Mouse (Mus musculus) MEL (cell line): ENCODE data around the gene Lrrc17.

ENCODE experiments used
- BHLHE40 ChIP-seq: IDR thresholded peaks from 2 replicates; pipeline ENCODE4 v1.6.1; 2012; ENCODE audit warnings: low read depth, mild to moderate bottlenecking, inconsistent platforms, low read length, improper control_type of control experiment, borderline replicate concordance
- CTCF ChIP-seq, 3 experiments: IDR thresholded peaks in 2 of 3; conservative IDR thresholded peaks in 1 of 3; 2 replicates each; pipeline ENCODE4 v1.5.1; 2011 to 2012; ENCODE audit warnings: low read length in 3 of 3, low read depth in 2 of 3, mild to moderate bottlenecking in 2 of 3, improper control_type of control experiment in 1 of 3, inconsistent platforms in 1 of 3, mixed read lengths in 1 of 3, moderate library complexity in 1 of 3; ENCODE audit not compliant: control insufficient read depth in 1 of 3, insufficient read depth in 1 of 3, poor library complexity in 1 of 3, severe bottlenecking in 1 of 3
- E2F4 ChIP-seq: IDR thresholded peaks from 2 replicates; pipeline ENCODE4 v1.6.1; 2011; ENCODE audit warnings: low read depth, low read length, improper control_type of control experiment, borderline replicate concordance
- ELF1 ChIP-seq: IDR thresholded peaks from 2 replicates; pipeline ENCODE4 v1.6.1; 2014; ENCODE audit warnings: low read depth, mild to moderate bottlenecking, inconsistent platforms, low read length, improper control_type of control experiment, moderate library complexity
- JUND ChIP-seq: IDR thresholded peaks from 2 replicates; pipeline ENCODE4 v1.6.1; 2011; ENCODE audit warnings: low read depth, mild to moderate bottlenecking, improper control_type of control experiment, low read length
- NRF1 ChIP-seq: IDR thresholded peaks from 2 replicates; pipeline ENCODE4 v1.6.1; 2014; ENCODE audit warnings: low read depth, mild to moderate bottlenecking, inconsistent platforms, low read length, improper control_type of control experiment, moderate library complexity; ENCODE audit not compliant: poor library complexity, insufficient read depth, severe bottlenecking
- POLR2A ChIP-seq, 2 experiments: IDR thresholded peaks; 2 replicates each; pipeline ENCODE4 v1.6.1; 2011 to 2012; ENCODE audit warnings: low read length in 2 of 2, mild to moderate bottlenecking in 2 of 2, control low read depth in 1 of 2, improper control_type of control experiment in 1 of 2, low read depth in 1 of 2, moderate library complexity in 1 of 2; ENCODE audit not compliant: control insufficient read depth in 1 of 2, insufficient read depth in 1 of 2, poor library complexity in 1 of 2
- USF1 ChIP-seq: IDR thresholded peaks from 2 replicates; pipeline ENCODE4 v1.6.1; 2014; ENCODE audit warnings: low read depth, mild to moderate bottlenecking, inconsistent platforms, low read length, improper control_type of control experiment, moderate library complexity
- ZMIZ1 ChIP-seq: IDR thresholded peaks from 2 replicates; pipeline ENCODE4 v1.6.1; 2012; ENCODE audit warnings: low read depth, mild to moderate bottlenecking, inconsistent platforms, low read length, improper control_type of control experiment, moderate library complexity

- no peak for TF ChIP-seq JUND
- TF ChIP-seq ZMIZ1 = no peak
- no peak for TF ChIP-seq CTCF (IDR thresholded peaks at IDR 0.05 in 2 of 3, conservative IDR thresholded peaks at IDR 0.05 in 1 of 3; ENCODE audit: control insufficient read depth in 1 of 3, insufficient read depth in 1 of 3, low read depth in 2 of 3, low read length in 3 of 3, poor library complexity in 1 of 3, severe bottlenecking in 1 of 3)
- TF ChIP-seq BHLHE40 = no peak
- TF ChIP-seq ELF1 = no peak
- no peak for TF ChIP-seq POLR2A (IDR thresholded peaks at IDR 0.05; ENCODE audit: control insufficient read depth in 1 of 2, insufficient read depth in 1 of 2, low read depth in 1 of 2, low read length in 2 of 2, poor library complexity in 1 of 2)
- TF ChIP-seq USF1 = no peak
- no peak for TF ChIP-seq E2F4
- no peak for TF ChIP-seq NRF1
Measured at GRCm38 (mm10) chr5:21544821-21545220, 1.5 kb downstream of the Lrrc17 start.
